Mouse (Mus musculus): ENCODE data around the gene Tnfrsf21.

Gene Tnfrsf21

DNA sequence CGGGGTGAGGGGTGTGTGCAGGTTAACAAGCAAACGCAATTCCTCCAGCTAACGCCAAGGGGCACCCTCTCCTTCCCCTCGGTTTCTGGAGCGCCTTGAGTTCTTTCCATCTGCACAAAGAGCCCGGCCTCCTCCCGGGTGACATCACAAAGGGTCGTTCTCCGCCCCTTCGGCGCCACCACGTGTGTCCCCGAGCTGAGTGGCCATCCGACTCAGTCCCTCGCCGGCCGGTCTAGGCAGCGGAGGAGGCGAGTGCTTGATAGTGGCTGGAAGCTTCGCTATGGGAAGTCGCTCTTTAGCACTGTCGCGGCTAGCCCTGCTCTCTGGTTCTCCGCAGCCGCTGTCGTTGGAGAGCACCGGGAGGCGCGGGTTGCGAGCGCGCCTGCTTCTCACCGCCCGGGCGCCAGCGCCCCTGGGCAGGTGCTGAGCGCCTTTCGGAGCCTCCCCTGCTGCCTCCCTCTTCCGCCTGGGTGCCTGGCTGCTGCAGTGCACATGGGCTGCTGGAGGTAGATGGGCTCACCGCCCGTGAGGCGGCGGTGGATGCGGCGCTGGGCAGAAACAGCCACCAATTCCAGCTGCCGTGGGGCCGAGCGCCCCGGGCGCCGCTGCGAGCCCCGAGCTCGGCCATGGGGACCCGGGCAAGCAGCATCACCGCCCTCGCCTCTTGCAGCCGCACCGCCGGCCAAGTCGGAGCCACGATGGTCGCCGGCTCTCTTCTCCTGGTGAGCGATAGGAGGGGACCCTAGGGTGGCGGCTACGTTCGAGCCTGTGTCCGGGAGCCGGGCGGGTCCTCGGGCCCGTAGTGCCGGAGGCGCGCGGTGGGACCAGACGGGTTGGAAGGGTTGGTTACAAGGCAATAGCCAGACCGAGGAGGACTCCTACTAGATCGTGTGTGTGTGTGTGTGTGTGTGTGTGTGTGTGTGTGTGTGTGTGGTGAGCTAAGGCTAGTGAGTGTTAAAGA, at the start of gene Tnfrsf21:
TSS of gene Tnfrsf21 (plus strand) at position 185 of the 961 bp plus-strand sequence.
- peak; percentile 89 for DNase-seq (ENCODE audit: low read depth, low spot score)

DNA sequence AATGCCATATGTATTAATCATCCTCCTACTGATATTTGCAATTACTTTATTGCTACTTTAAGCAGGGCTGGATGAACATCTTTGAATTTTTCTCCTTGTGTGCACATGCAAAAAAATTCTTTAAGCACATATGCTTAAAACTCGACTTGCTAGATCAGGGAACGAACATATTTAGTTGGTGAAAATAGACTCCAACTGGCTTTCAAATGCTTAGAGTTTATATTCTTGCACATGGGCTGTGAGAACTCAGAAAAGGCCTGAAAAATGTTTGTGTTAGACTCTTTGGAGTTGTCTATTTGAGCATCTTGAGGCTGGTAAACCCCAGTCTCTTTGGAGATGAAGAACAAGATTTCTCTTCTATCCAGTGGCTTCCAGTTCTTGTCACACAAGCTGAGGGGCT, 48.2 kb upstream of the Tnfrsf21 start:
- DNase-seq (ENCODE audit: low read depth, low spot score), result peak; percentile 45

DNA sequence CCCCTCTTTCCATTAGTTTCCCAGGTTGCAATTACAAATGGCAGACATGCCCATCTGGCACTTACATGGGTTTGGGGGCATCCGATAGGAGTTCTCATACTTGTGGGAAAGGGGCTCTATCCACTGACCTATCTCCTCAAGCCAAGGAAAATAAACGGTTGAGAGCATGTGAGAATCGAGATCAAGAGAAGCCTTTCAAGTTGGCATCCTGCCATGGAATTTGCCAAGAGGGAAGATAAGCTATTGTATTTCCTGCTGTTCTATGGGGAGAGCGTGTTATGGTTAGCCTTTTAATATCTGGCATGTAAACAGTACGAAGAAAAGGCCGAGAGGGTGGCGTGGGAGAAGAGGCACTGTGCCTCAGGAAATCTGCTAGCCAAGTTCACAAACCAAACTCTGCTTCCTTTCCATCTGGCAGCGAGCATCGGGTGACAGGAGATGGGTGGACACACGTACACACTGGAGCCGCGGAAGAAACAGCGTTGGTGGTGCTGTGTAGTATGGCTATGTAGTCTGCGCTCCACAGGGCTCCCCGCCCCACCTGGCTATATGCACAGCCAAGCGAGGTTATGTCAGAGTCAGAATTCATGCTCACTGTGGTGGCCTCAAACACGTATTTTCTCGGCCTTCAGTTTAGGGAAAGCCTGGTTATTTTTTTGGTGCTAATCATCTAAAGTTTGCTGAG, 40.9 kb upstream of the Tnfrsf21 start:
- no peak for DNase-seq (ENCODE audit: low read depth, low spot score)

DNA sequence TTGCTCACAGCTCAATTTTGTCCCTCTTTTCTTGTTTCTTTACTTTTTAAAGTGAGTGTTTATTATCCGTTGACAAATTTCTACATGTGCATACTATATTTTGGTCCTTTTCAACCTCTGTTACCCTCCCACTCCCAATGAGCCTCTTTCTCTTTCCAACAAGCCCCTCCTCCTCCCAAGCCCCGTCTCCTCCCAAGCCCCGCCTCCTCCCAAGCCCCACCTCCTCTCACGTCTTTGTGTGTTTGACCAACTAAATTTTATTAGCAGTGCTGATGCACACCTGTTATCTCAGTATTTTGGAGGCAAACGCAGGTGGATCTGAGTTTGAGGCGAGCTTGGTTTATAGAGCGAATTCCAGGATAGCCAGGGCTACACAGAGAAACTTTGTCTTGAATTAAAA, 38.6 kb upstream of the Tnfrsf21 start:
- DNase-seq (ENCODE audit: low read depth, low spot score), result no peak

GRCm38 (mm10) chr17:42978345-42978744, 38.0 kb upstream of the Tnfrsf21 start:
- DNase-seq (ENCODE audit: low read depth, low spot score), result no peak

GRCm38 (mm10) chr17:42981806-42982205, 34.5 kb upstream of the Tnfrsf21 start:
- DNase-seq (ENCODE audit: low read depth, low spot score), result no peak

GRCm38 (mm10) chr17:42982568-42982967, 33.8 kb upstream of the Tnfrsf21 start:
- no peak for DNase-seq (ENCODE audit: low read depth, low spot score)

DNA sequence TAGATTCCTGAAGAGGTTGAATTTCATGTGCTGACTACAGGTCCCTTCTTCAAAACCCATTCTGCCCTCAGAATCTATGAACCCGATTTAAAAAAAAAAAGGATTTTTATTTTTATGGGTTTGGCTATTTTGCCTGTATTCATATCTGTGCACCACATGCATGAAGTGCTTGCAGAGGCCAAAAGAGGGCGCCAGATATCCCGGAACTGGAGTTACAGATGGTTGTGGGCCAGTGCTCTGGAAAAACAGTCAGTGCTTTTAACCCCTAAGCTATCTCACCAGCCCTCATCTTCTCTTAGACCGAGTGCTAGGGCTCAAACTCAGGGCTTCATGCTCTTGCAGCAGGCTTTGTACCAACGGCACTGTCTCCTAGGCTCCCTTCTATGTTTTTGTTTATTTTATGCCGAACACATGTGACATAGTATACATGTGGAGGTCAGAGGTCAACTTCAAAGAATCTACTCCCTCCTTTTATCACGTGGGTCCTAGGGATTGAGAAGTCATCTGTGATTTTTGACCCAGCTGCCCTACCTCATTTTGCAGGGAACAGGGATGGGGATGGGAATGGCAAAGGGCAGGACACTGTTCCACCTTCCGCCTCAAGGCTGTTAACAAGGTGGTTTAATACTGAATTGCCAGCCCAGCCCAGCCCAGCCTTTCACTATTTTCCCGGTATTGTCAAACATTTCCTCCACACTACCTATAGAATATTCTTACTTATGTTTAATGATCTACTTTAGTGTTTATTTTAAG, 30.3 kb upstream of the Tnfrsf21 start:
- no peak for DNase-seq (ENCODE audit: low read depth, low spot score)

DNA sequence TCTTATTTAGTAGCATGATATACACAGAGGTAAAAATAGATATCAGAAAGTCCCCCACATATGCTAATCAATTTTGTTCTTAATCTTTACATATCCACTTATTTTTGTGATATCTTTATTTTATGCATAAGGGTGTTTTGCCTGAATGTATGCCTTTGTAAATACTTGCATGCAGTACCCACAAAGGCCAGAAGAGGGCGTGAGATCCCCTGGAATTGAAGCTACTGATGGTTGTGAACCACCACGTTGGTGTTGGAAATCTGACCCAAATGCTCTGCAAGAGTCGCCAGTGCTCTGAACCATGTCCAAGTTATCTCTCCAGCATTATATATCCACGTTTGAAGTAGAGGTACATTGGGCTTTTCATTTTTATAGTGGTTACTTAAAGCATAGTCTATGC, 28.7 kb upstream of the Tnfrsf21 start:
- no peak for DNase-seq (ENCODE audit: low read depth, low spot score)

DNA sequence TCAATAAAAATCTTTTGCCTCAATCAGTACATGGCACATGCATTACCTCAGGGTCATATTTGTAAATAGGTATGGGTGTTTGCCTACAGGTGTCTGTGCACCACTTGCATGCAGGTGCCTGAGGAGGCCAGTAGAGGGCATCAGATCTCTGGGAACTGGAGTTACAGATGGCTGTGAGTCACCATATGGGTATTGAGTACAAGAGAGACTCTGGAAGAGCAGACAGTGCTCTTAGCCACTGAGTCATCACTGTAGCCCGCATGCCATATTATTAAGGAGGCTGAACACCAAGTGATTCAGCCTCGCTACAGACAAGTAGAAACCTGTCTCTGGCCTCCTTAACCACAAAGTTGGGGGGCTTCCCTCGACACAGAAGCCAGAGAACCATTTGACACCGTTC, 26.4 kb upstream of the Tnfrsf21 start:
- DNase-seq (ENCODE audit: low read depth, low spot score), result no peak

DNA sequence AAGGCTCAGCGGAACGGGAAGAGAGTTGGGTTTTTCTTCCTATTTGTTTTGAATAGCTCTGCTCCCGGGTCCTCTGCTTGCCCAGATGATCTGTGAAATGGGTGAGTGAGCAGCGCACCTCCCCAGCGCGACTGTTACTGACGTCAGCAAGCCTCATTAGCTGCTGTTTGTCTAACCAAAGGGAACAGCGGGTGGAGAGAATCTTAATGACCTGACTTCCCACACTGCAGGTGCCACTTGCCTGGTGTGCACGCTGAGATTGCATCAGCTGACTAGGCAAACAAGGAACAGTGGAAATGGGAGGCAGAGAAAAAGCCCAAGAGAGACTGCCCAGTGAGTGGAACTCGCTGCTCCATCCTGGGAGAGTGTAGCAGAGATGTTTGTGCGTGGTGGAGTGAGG, 25.2 kb upstream of the Tnfrsf21 start:
- no peak for DNase-seq (ENCODE audit: low read depth, low spot score)

GRCm38 (mm10) chr17:42999446-42999977, 16.8 kb upstream of the Tnfrsf21 start:
- DNase-seq (ENCODE audit: low read depth, low spot score), result no peak

DNA sequence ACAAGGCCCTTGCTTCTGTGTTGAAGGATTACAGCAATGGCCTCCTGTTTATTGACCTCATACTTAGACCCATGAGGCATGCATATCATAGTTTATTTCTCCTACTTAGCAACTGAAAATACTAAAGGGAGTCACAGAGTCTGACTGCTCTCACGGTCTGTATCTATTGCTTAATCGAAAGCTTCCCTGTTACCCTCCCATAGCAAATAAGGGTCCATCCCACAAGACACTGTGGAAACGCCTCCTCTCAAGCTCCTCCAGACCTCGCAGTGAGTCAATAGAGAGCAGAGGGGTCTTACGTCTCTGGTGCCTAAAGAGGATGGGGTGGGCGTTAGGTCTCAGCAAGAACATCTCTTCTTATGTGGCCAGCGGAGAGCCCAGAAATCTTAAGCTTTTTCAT, 15.8 kb upstream of the Tnfrsf21 start:
- no peak for DNase-seq (ENCODE audit: low read depth, low spot score)

DNA sequence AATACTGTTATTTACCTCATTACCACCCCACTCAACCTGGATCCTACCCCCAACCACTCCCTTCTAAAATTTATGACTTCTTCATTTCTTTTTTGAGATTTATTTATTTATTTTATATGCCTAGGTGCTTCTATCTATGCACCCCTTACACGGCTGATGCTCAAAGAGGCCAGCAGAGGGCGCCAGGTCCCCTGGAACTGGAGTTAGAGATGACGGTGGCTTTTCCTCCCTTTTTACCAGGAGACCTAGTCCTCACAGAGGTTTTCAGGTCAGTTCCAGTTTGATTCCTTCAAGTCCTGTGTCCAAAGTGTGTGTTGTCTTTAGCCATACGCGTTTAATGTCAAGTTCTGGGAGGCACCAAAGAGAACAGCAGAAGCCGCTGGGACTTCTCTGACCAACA, 3.6 kb upstream of the Tnfrsf21 start:
- DNase-seq (ENCODE audit: low read depth, low spot score), result no peak

DNA sequence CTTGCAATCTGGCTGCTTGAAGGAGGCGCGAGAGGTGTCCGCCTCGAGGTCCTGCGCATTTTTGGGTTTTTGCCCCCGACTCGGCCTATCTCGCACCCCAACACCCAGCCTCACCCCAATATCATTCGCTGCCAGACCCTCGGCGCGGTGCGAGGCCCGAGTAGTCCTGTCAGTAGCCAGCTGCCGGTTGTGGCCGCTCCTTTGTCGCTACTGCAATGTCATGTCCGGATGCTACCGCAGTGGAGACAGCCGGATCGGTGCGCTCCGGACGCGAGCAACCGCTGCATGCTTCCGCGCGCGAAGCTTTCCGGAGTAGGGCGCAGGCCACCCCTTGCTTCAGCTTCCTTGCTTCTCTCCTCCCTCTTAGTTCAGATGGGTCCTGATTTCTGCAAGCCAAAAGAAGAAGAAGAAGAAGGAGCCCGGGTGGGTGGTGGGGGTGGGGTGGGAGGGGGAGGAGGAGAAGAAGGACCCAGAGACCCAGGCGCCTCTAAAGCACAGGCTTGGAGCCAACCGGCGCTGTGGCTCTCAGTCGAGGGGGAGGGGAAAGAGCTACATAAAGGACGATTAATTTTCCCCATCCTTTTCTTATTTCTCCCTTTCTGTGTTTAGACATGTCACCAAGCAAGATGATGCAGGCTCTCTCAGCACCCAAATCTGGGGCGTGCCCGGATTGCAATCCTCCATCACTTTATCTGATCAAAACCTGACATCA, 1.1 kb downstream of the Tnfrsf21 start:
- DNase-seq (ENCODE audit: low read depth, low spot score), result no peak

DNA sequence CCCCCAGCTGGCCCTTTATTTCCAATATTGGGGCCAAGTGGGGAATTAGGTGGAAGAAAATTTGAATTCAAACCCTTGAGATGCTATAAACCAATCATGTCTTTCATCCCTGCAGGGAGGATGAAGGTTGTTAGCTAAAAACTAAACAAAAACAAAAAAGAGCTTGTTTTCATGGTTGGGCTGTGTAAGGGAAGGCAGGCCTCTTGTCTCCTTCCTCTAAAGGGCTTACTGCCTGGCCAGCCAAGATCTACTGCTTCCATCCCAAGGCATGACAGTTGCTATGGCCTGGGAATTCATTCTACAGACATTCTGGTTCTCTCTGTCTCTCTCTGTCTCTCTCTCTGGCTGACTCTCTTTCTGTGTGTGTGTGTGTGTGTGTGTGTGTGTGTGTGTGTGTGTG, 1.7 kb downstream of the Tnfrsf21 start:
- DNase-seq (ENCODE audit: low read depth, low spot score), result no peak

DNA sequence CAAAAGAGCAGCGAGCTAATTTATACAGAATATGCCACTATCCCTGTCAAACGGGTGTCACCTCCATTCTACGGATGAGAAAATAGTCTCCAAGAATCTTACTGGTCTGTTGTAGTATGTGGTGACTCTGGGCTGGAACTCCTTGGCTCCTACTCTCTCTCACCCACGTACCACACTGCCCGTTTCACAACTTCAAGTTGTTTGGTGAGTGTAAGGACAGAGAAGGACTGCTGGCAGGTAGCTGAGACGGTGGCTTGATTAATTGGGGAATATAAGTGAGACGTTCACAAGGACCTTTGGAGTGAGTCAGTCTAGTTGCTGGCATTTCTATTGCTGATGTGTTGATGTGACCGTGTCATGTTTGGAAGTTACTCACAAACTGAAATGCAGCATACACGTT, 3.3 kb downstream of the Tnfrsf21 start:
- DNase-seq (ENCODE audit: low read depth, low spot score), result no peak

DNA sequence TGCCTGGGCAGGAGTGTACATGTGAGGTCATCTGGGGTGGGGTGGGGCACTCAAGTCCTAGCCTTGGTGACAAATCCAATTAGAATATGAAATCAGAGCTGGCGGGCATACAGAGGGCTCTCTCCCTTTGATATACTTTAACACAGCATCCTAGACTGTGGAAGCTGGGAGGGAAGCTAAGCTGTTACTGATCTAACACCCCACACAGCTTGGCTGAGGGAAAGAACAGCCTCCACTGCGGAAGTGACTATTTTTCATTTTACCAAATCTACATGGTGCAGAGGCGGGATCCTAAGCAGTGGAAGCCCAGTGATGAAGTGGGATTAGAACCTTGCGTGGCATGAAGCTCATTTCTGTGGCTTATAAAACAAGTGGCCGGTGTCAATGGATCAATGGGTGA, 4.7 kb downstream of the Tnfrsf21 start:
- DNase-seq (ENCODE audit: low read depth, low spot score), result no peak

DNA sequence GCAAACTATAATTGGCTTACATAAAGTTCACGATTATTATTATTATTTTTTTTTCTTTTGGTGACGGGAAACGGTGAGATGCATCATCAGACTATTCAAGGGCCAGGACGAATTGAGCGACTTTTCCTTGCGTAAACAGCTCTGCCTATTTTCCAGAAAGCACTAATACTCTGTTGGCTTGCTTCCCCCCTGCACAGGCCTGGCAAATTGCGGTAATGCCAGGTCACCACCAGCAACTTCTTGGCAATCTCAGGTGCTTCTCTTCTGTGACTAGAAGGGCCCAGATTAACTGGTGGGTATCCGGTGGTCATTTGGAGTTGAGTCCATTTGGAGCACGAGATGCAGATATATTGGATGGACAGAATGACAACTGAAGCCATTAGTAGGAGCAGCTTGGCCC, 5.7 kb downstream of the Tnfrsf21 start:
- DNase-seq (ENCODE audit: low read depth, low spot score), result no peak

DNA sequence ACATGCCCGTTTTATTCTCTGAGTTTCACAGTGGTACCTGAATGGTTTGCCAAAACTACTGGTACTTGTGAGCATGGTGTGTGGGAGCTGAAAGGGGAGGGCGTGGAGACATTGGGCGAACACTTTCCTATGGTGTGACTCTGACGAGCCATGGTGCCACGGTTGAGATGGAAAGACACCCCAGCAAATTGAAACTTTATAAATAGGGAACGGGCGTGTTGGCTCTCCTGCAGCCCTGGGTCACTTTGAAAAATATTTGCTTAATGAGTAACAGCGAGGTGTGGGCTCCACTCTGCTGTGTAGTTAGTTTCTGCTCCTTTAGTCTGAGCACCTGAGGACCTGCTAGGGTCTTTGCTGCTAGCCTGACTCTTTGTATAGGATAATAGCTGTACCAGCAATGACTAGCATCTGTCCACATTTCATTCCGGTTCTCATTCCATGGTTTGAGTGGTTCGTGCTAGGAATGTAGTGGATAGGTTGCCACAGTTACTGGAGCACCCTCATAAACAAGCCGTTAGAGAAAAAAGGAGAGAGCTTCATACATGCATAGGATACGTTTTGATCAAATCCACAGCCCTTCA, 7.4 kb downstream of the Tnfrsf21 start:
- DNase-seq (ENCODE audit: low read depth, low spot score), result no peak

GRCm38 (mm10) chr17:43024531-43024930, 8.2 kb downstream of the Tnfrsf21 start:
- DNase-seq (ENCODE audit: low read depth, low spot score), result no peak

Data from brain, embryonic 18.5 days (tissue).